Mouse (Mus musculus): ENCODE results near the gene BC025920. TPM values are rescaled to one million over a fixed set of nuclear protein-coding genes. Genes with fewer than 3 reads are reported as not detected.
"Not testable (repeated sequence)": the region's sequence is repeated elsewhere in the genome, so short reads cannot be mapped to it uniquely, and the experiment has no call there.

BC025920 gene
- polyA plus RNA-seq, 2 experiments: 0.11 to 2.4 TPM

GRCm38 (mm10) chr10:81644162-81644561, 38.1 kb downstream of the BC025920 start:
- H3K27ac ChIP-seq: no peak overlapping the region
- H3K27me3 ChIP-seq (ENCODE audit: control insufficient read depth, insufficient read depth, low read length): no peaks in the 10 kb centered on the region
- peaks cover 0 to 17% of the 10 kb centered on the region in 2 experiments; a peak in 3 of 4 replicates for H3K4me1 ChIP-seq (replicated peaks; ENCODE audit: control insufficient read depth in 2 of 2, insufficient read depth in 2 of 2, low read length in 1 of 2)
- H3K9ac ChIP-seq (replicated peaks): no peak overlapping the region; the same call in 1 of the 2 replicates
- H3K36me3 ChIP-seq (replicated peaks; ENCODE audit: control insufficient read depth, insufficient read depth, low read depth): no peaks in the 10 kb centered on the region
- 41% methylated on average over 2 of the region's 2 CpGs for WGBS (ENCODE audit: insufficient replicate concordance)
- no peak for ATAC-seq (ENCODE audit: insufficient read depth)
- DNase-seq (ENCODE audit: low read depth in 3 of 3, low spot score in 3 of 3): no peak
- no peaks in the 10 kb centered on the region for H3K9me3 ChIP-seq (ENCODE audit: control insufficient read depth, low read length)
- TF ChIP-seq CTCF (IDR thresholded peaks at IDR 0.05; ENCODE audit: low read depth) (no peak), EP300 (IDR thresholded peaks at IDR 0.05; ENCODE audit: low read depth) (no peak)
- H3K4me2 ChIP-seq (ENCODE audit: low read depth): peak overlapping the region; percentile 70
- peak overlapping the region; percentile 7 to 68; a peak in 3 of 4 replicates for H3K4me3 ChIP-seq (ENCODE audit: insufficient read depth in 1 of 2, low read depth in 2 of 2, low read length in 2 of 2)

GRCm38 (mm10) chr10:81644716-81645115, 38.6 kb downstream of the BC025920 start:
- TF ChIP-seq EP300 (IDR thresholded peaks at IDR 0.05; ENCODE audit: low read depth) (no peak), CTCF (IDR thresholded peaks at IDR 0.05; ENCODE audit: low read depth) (no peak)
- DNase-seq (ENCODE audit: low read depth in 3 of 3, low spot score in 3 of 3) (no peak), ATAC-seq (ENCODE audit: insufficient read depth) (no peak)
- no peak overlapping the region for H3K4me3 ChIP-seq (ENCODE audit: insufficient read depth in 1 of 2, low read depth in 2 of 2, low read length in 2 of 2)
- peaks cover 0 to 17% of the 10 kb centered on the region in 2 experiments; a peak in 3 of 4 replicates for H3K4me1 ChIP-seq (replicated peaks; ENCODE audit: control insufficient read depth in 2 of 2, insufficient read depth in 2 of 2, low read length in 1 of 2)
- H3K4me2 ChIP-seq (ENCODE audit: low read depth): no peak overlapping the region
- no peak overlapping the region for H3K27ac ChIP-seq
- H3K9ac ChIP-seq (replicated peaks): no peak overlapping the region
- no peaks in the 10 kb centered on the region for H3K27me3 ChIP-seq (ENCODE audit: control insufficient read depth, insufficient read depth, low read length)
- WGBS (ENCODE audit: insufficient replicate concordance): 80% methylated on average over 18 of the region's 18 CpGs
- H3K36me3 ChIP-seq (replicated peaks; ENCODE audit: control insufficient read depth, insufficient read depth, low read depth): no peaks in the 10 kb centered on the region
- H3K9me3 ChIP-seq (ENCODE audit: control insufficient read depth, low read length): no peaks in the 10 kb centered on the region

GRCm38 (mm10) chr10:81645391-81645790, 39.3 kb downstream of the BC025920 start:
- H3K27ac ChIP-seq: no peak overlapping the region
- no peaks in the 10 kb centered on the region for H3K36me3 ChIP-seq (replicated peaks; ENCODE audit: control insufficient read depth, insufficient read depth, low read depth)
- no peak overlapping the region for H3K4me2 ChIP-seq (ENCODE audit: low read depth)
- DNase-seq (ENCODE audit: low read depth in 3 of 3, low spot score in 3 of 3) (no peak), ATAC-seq (ENCODE audit: insufficient read depth) (no peak)
- H3K4me3 ChIP-seq (ENCODE audit: insufficient read depth in 1 of 2, low read depth in 2 of 2, low read length in 2 of 2): no peak overlapping the region
- H3K9me3 ChIP-seq (ENCODE audit: control insufficient read depth, low read length): no peaks in the 10 kb centered on the region
- TF ChIP-seq CTCF (IDR thresholded peaks at IDR 0.05; ENCODE audit: low read depth) (no peak), EP300 (IDR thresholded peaks at IDR 0.05; ENCODE audit: low read depth) (no peak)
- peaks cover 0 to 19% of the 10 kb centered on the region in 2 experiments for H3K4me1 ChIP-seq (replicated peaks; ENCODE audit: control insufficient read depth in 2 of 2, insufficient read depth in 2 of 2, low read length in 1 of 2)
- H3K9ac ChIP-seq (replicated peaks): no peak overlapping the region
- H3K27me3 ChIP-seq (ENCODE audit: control insufficient read depth, insufficient read depth, low read length): no peaks in the 10 kb centered on the region
- 74% methylated on average over 4 of the region's 4 CpGs for WGBS (ENCODE audit: insufficient replicate concordance)

- no peaks in the 10 kb centered on the region for H3K27me3 ChIP-seq (ENCODE audit: control insufficient read depth, insufficient read depth, low read length)
- ATAC-seq (ENCODE audit: insufficient read depth) (no peak), DNase-seq (ENCODE audit: low read depth in 3 of 3, low spot score in 3 of 3) (no peak)
- no peak overlapping the region for H3K9ac ChIP-seq (replicated peaks)
- TF ChIP-seq EP300 (IDR thresholded peaks at IDR 0.05; ENCODE audit: low read depth) (no peak), CTCF (IDR thresholded peaks at IDR 0.05; ENCODE audit: low read depth) (no peak)
- no peak overlapping the region for H3K27ac ChIP-seq
- no peaks in the 10 kb centered on the region for H3K9me3 ChIP-seq (ENCODE audit: control insufficient read depth, low read length)
- WGBS (ENCODE audit: insufficient replicate concordance): 74% methylated on average over 7 of the region's 7 CpGs
- H3K4me2 ChIP-seq (ENCODE audit: low read depth): no peak overlapping the region
- peaks cover 0 to 22% of the 10 kb centered on the region in 2 experiments for H3K4me1 ChIP-seq (replicated peaks; ENCODE audit: control insufficient read depth in 2 of 2, insufficient read depth in 2 of 2, low read length in 1 of 2)
- H3K36me3 ChIP-seq (replicated peaks; ENCODE audit: control insufficient read depth, insufficient read depth, low read depth): no peaks in the 10 kb centered on the region
- H3K4me3 ChIP-seq (ENCODE audit: insufficient read depth in 1 of 2, low read depth in 2 of 2, low read length in 2 of 2): no peak overlapping the region
These were observed 40.0 kb downstream of the BC025920 start for GRCm38 (mm10) chr10:81646015-81646555.

GRCm38 (mm10) chr10:81648803-81649775, 43.0 kb downstream of the BC025920 start, which contains the start of gene Gm10778:
TSS of gene Gm10778 (plus strand) at chr10:81649059.
- H3K4me2 ChIP-seq (ENCODE audit: low read depth): peak within 1 kb of the TSS; percentile 74
- DNase-seq (ENCODE audit: low read depth in 3 of 3, low spot score in 3 of 3) (peak; percentile 83 to 89 (median 87)), ATAC-seq (ENCODE audit: insufficient read depth) (peak; percentile 94)
- not testable (repeated sequence) for H3K9me3 ChIP-seq (ENCODE audit: control insufficient read depth, low read length); H3K36me3 ChIP-seq (replicated peaks; ENCODE audit: control insufficient read depth, insufficient read depth, low read depth); H3K27me3 ChIP-seq (ENCODE audit: control insufficient read depth, insufficient read depth, low read length); H3K27ac ChIP-seq
- peak within 1 kb of the TSS; percentile 62 to 81 for H3K4me3 ChIP-seq (ENCODE audit: insufficient read depth in 1 of 2, low read depth in 2 of 2, low read length in 2 of 2)
- WGBS (ENCODE audit: insufficient replicate concordance): 2% methylated on average over 34 of the region's 52 CpGs
- peak within 1 kb of the TSS; percentile 76 for H3K9ac ChIP-seq (replicated peaks)
- peaks cover 0 to 11% of the 10 kb centered on the region in 2 experiments; a peak in 3 of 4 replicates for H3K4me1 ChIP-seq (replicated peaks; ENCODE audit: control insufficient read depth in 2 of 2, insufficient read depth in 2 of 2, low read length in 1 of 2)

Data from liver, embryonic 14.5 days (tissue).